Mouse (Mus musculus) c-Kit-positive CD71-positive TER-119-positive erythroid progenitor cells, embryonic 14.5 days (primary cell): ENCODE results near the gene Ror2.

Source experiments
- DNase-seq: peaks from one replicate; pipeline ENCODE4 v3.0.0-alpha.2; 2013; ENCODE audit warnings: low spot score

The Ror2 gene

GRCm38 (mm10) chr13:53130032-53130431 is 155.9 kb downstream of the Ror2 start:
- no peak for DNase-seq

DNA sequence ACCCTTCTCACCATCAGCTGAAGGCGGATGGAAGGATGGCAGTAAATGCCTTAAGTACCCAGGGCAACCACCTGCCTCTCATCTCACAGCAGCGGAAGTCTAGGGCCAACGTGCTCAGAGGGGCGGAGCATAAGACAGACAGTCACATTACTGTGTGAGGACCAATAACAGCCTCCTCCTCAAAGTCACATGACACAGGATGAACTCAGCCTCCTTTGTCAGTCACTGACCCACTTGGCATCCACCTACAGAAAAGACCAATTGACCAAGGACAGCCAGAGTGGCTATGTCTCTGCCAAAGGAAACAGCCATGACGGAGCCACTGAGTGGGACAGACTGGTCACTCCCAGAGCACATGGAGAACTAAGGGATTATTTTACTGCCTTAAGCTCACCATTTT is 160.3 kb downstream of the Ror2 start:
- DNase-seq = no peak

DNA sequence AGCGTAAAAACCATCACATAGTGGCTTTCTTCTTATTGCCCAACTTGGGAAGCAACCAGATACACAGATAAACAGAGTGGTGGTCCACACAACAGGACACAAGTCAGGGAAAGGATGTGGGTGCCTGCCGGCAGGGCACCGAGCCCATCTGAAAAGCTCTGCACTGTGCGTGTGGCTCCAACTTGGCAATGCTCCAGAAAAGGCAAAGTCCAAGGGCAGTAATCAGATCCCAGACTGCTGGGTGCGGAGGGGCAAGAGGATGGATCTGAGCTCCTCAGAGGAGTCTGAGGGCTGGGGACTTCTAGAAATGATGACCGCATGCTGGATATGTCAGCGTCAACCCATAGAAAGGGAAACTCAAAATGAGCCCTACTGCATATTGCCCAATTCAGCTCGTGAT is 163.8 kb downstream of the Ror2 start:
- no peak for DNase-seq

- no peak for DNase-seq
Observed at GRCm38 (mm10) chr13:53120906-53121305, 165.0 kb downstream of the Ror2 start.

DNA sequence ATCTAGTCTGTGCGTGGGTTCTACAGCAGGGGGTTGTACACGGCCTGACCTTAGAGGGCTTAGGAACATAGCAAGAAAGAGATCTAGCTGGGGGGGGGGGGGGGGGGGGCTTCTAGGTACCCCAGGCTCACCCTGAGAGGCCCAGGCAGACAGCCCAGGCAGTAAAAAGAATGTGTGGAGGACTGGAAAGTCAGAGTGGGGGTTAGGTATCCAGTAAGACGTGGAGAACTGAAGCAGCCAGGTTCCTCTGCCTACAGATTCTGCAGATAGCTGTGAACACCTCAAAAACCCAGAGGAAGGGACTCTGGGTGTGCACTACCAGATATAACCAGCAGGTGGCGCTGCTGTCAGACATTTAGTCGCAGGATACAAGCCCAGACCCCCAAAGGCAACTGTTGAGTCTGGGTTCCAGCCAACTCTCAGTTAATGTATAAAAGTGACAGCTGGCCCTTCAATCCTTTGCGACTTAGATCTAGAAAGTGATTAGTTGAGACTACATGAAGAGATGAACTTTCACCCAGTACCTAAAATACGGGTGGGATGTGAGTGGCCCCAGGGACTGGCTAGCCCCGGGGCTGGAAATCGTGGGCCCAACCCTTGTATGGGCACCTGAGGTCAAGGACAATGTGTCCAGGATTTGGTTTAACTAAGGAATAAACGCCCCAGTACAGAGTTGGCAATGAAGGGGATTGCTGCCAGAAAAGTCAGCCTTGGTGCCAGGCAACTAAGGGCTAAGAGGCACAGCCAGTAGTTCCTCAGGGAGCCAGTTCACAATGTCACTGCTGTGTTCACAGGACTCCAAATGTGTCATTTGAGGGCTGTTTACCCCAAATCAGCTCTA is 166.1 kb downstream of the Ror2 start:
- DNase-seq = peak; percentile 54

GRCm38 (mm10) chr13:53118398-53118797 is 167.5 kb downstream of the Ror2 start:
- no peak for DNase-seq

DNA sequence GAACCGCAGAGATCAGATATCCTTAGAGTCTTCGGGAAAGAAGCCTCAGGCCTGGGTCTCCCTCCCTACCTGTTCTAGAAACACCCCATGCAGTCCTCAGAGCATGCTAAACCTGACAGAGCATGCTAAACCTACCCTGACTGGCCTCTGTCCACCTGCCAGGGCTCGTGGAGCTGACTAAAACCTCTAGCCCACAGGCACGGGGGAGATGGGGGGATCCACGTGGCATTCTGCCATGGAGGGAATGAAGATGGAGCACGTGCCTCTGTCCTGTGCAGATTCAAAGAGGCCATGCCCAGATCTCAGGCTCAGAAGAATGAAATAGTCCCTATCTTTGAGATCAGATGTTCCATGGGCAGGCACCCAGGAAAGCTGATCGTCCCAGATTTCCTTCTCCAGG is 168.0 kb downstream of the Ror2 start:
- no peak for DNase-seq

DNA sequence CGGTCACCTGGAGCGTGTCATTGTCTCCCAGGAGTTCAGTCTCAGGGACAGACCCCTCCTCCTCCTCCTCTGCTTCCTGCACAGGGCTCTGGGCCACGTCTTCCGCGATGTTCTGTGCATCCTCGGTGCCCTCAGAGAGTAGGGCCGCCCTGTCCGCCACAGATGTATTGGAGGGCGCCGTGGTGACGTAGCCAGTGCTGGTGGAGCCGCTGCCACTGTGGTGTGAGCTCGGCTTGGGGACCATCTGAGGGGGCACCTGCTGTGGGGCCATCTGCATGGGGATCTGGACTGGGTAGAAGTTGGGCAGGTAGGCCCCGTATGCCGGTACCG is 175.7 kb downstream of the Ror2 start:
- no peak for DNase-seq

DNA sequence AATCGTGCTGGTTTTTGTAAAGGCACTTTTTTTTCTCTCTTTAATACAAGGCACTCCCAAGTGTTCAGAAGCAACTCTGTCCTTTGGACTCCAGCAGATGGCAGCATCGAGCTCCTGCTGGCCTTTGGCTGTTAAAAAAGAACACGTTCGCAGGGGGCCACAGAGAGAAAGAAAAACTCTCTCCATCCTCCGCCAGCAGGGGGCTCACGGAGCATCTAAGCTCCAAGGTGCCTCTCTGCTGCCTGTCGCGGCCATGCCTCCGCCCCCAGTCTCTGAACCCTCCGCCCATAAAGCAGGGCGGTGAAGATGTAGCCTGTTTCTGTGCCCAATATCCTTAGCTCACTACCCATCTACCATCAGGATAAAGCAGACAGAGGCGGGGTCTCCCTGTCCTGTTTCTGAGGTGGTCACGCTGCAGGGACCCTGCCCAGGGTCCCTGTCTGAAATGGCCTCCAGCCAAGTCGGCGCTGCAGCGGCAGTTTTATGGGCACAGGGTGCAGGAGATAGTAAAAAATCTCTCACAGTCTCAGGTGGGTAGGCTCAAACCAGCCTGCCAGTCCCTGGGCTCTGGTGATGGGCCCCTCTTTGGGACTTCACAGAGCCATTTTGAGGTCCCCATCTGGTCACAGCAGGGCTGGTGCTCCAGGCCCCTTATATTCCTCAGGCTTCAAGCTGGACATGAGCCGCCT is 176.2 kb downstream of the Ror2 start:
- DNase-seq = peak; percentile 54

DNA sequence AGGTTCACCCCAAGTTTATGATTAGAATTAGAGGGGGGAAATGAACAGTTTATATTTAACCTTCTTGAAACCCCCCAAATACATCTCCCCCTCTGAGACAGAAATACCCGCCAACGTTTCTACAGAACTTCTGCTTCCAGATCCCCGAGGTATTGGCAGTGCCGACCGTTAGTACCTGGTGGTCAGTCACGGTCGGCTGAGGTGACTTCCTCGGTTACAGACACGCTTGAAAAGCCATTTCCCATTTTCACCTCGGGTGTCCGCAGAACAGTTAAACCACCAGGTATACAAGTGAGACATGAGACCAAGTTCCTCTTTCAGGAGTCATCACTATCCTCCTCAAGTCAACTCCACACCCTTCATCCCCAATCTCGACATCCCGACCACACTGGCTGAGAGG is 179.2 kb downstream of the Ror2 start:
- no peak for DNase-seq

DNA sequence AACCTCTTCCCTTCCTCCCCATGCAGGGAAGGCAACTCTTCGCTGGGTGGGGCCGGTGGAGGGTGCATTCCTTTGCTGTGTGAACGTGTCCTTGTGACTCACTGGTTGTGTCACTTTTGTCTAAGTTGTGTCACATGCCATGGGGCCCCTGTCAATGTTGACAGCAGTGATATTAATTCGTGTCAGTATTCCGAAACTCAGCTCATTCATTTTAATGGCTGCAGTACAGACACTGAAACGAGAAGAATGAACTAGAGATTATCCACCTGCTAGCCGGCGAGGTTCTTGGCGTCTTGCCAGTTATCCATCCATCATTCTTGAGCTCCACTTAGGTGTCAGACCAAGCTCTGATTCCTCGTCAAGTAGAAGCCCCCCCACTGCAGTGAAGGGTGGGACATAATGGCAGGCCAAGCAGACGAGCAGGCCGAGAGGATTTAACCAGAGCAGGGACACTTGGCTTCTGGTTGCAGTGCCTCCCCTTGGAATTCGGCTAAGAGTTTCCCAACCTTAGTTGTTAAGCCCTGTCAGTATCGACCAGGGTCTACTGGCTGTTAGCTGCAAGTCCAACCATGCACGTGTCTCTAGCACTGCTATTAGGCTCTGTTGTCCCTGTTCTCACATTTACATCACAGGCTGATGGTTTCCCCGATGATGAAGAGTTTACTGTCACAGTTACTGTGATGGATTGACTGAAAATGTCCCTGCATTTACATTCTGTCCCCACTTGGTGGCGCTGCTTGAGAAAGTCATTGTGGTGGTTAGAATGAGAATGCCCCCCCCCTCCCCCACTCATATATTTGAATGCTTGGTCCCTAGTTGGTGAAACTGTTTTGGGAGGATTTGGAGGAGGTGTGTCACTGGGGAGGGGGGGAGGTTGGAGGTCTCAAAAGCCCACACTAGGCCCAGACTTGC is 185.9 kb downstream of the Ror2 start:
- no peak for DNase-seq

DNA sequence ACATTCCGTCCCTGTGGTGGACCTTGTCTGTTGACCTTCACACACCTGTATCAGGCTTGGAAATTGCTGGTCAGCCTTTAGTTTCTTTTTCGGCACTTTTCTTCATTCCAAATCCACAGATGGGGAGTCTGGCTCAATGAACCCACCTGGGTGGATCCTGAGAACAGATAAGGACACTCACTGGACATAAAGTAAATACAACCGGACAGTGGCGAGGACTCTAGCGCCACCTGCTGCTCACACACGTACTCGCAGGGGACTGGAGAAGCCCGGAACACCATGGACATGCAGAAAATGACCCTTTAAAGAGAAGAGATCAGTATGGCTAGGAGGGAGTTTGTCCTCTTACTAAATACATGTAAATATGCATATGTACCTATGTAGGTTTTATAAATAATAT is 189.3 kb downstream of the Ror2 start:
- peak; percentile 12 for DNase-seq

DNA sequence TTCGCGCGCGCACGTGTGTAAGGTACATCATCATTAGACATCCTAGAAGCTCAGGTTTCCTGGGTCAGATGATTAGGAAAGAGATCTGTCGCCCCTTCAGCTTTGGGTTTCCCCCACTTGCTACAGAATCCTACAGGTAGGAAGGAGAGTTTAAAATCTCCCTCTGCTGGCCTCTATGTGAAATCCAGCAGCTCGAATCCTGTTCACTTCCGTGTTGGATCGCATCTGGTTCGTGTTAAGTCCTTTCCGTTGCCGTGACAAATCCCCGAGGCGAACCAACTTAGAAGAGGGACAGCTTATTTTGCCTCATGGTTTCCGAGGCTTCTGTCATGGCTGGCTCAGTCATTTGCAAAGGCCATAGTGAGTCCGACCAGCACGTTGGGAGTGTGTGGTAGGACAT is 190.7 kb downstream of the Ror2 start:
- DNase-seq = no peak

- DNase-seq = no peak
Observed at GRCm38 (mm10) chr13:53094658-53095057, 191.3 kb downstream of the Ror2 start.

- DNase-seq = no peak
Observed at GRCm38 (mm10) chr13:53093407-53093806, 192.5 kb downstream of the Ror2 start.

DNA sequence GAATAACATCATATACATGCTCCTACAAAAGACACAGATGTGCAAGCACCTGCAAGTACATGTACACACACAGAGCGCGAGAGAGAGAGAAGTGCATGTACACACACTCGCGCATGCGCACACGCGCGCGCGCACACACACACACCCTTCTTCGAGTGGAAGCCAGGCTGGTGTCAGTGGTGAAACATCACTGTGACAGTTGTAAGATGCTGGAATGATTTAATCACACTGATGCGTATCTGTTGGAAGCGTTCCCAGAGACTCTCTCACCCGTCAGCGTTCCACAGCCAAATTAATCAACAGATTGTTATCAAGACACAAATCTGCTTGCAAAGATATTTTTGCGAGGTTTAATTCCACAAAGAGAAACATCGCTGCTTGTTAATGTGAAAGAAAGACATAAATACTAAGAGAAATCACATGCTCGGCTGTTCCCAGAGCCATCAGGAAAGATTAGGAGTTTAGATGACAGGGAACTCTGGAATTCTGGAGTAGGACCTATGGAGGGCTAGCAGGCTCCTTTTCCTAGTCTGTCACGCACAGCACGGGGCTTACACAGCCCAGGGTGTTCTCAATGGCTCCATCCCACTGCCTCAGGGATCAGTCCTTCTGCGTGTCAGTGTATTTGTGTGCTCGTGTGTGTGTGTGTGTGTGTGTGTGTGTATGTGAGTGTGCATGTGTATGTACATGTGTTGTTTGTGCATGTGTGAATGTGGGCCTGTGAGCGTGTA is 199.2 kb downstream of the Ror2 start:
- no peak for DNase-seq

GRCm38 (mm10) chr13:53081846-53082245 is 204.1 kb downstream of the Ror2 start:
- no peak for DNase-seq

- no peak for DNase-seq
Observed at GRCm38 (mm10) chr13:53077732-53078345, 208.1 kb downstream of the Ror2 start.

- DNase-seq = no peak
Observed at GRCm38 (mm10) chr13:53075006-53075405, 210.9 kb downstream of the Ror2 start.

GRCm38 (mm10) chr13:53069076-53069690 is 216.7 kb downstream of the Ror2 start:
- no peak for DNase-seq

- DNase-seq = no peak
Observed at GRCm38 (mm10) chr13:53068461-53068860, 217.5 kb downstream of the Ror2 start.
